Mouse (Mus musculus): ENCODE measurements around the gene Mettl21e. TPM values are rescaled to one million over a fixed set of nuclear protein-coding genes. Genes with fewer than 3 reads are reported as not detected.

Mettl21e gene
- polyA plus RNA-seq, 1 experiment from 2014 or later, result 0.45 TPM

DNA sequence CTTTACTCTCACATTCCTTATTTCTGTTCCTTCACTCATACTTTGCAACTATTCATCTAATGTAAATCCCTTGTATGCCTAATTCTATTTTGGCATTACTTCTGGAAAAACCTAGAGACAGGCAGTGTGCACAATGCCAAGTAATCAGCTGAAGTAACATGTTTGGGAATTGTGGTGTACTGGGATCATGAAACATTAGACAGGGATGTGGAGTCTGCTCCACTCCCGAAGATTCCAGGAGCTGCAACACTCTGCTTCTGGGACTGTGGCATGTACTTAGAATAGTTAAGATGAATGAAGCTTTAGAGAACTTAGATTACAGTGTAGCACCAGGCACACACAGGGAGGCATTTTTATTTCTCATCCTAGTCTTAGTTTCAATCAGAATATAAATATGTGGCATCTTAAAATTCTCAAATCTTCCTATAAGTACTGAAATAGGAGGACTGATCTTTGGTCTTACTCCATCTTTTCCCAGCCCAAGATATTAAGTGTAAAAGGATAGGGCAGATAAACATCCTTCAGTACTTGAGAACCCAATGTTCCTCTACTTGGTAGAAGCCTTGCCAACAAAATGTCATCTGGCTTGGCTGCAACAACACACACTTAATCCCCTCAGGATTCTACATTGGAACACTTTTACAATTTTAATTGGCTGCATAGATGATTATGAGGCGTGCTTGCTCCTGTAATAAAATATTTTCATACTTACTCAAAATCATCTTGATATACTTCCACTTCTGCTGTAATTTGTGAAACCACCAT lies 2.2 kb downstream of the Mettl21e start:
- Histone ChIP-seq H3K4me2 (no peak overlapping the region), H3K27ac (ENCODE audit: low read depth) (peak overlapping the region; percentile 73; the same call in 1 of the 2 replicates), H3K4me1 (ENCODE audit: insufficient read depth) (0 out of 2 replicates have a peak, but pooled peaks cover 3% of the 10 kb centered on the region), H3K4me3 (ENCODE audit: low read depth, low read length) (no peak overlapping the region), H3K9me3 (ENCODE audit: low read depth, low read length) (no peaks in the 10 kb centered on the region), H3K36me3 (ENCODE audit: insufficient read depth) (no peaks in the 10 kb centered on the region), H3K9ac (no peak overlapping the region), H3K27me3 (ENCODE audit: insufficient read depth, low read length) (no peaks in the 10 kb centered on the region)
- TF ChIP-seq CTCF (IDR thresholded peaks at IDR 0.05; ENCODE audit: low read depth), result no peak
- WGBS, result 39% methylated on average over 2 of the region's 2 CpGs
- ATAC-seq (ENCODE audit: insufficient read depth) (peak; percentile 71), DNase-seq (peak; percentile 91)

GRCm38 (mm10) chr1:44214443-44214842 lies 4.3 kb downstream of the Mettl21e start:
- no peak overlapping the region for H3K4me2 ChIP-seq
- H3K4me3 ChIP-seq (ENCODE audit: low read depth, low read length), result no peak overlapping the region
- H3K27ac ChIP-seq (ENCODE audit: low read depth), result no peak overlapping the region
- H3K4me1 ChIP-seq (ENCODE audit: insufficient read depth), result 0 out of 2 replicates have a peak, but pooled peaks cover 3% of the 10 kb centered on the region
- no peaks in the 10 kb centered on the region for H3K36me3 ChIP-seq (ENCODE audit: insufficient read depth)
- H3K27me3 ChIP-seq (ENCODE audit: insufficient read depth, low read length), result no peaks in the 10 kb centered on the region
- 46% methylated on average over 2 of the region's 2 CpGs for WGBS
- no peaks in the 10 kb centered on the region for H3K9me3 ChIP-seq (ENCODE audit: low read depth, low read length)
- ATAC-seq (ENCODE audit: insufficient read depth) (no peak), DNase-seq (no peak)
- no peak overlapping the region for H3K9ac ChIP-seq
- TF ChIP-seq CTCF (IDR thresholded peaks at IDR 0.05; ENCODE audit: low read depth), result no peak

DNA sequence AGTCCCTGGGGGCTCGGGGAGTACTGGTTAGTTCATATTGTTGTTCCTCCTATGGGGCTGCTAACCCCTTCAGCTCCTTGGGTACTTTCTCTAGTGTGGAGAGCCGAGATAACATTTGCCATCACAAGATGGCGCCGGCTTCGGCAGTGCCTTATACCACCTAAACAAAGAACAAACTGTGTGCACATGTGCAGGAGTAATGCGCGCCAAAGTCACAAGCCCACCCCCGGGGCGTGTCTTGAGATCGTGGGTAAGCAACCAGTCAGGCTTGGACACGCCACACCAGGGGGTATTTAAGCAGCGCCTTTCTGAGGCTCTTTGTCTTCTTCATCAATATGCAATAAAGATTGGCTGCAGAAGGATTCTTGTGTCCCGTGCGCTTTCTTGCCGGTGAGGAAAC lies 15.9 kb downstream of the Mettl21e start:
- 92% methylated on average over 15 of the region's 15 CpGs for WGBS
- no peak overlapping the region for H3K4me3 ChIP-seq (ENCODE audit: low read depth, low read length)
- 0 out of 2 replicates have a peak, but pooled peaks cover 5% of the 10 kb centered on the region for H3K27me3 ChIP-seq (ENCODE audit: insufficient read depth, low read length)
- H3K4me2 ChIP-seq, result no peak overlapping the region
- no peak overlapping the region for H3K27ac ChIP-seq (ENCODE audit: low read depth)
- no peak overlapping the region for H3K9ac ChIP-seq
- H3K4me1 ChIP-seq (ENCODE audit: insufficient read depth), result no peaks in the 10 kb centered on the region
- H3K36me3 ChIP-seq (ENCODE audit: insufficient read depth), result no peaks in the 10 kb centered on the region
- ATAC-seq (ENCODE audit: insufficient read depth), result no peak
- DNase-seq, result no peak
- TF ChIP-seq CTCF (IDR thresholded peaks at IDR 0.05; ENCODE audit: low read depth), result no peak
- H3K9me3 ChIP-seq (ENCODE audit: low read depth, low read length), result no peaks in the 10 kb centered on the region

GRCm38 (mm10) chr1:44198273-44199171 lies 20.2 kb downstream of the Mettl21e start:
- Histone ChIP-seq H3K4me3 (ENCODE audit: low read depth, low read length) (peak overlapping the region; percentile 43), H3K4me2 (peak overlapping the region; percentile 90), H3K9me3 (ENCODE audit: low read depth, low read length) (no peaks in the 10 kb centered on the region), H3K27ac (ENCODE audit: low read depth) (no peak overlapping the region), H3K4me1 (ENCODE audit: insufficient read depth) (no peaks in the 10 kb centered on the region), H3K36me3 (ENCODE audit: insufficient read depth) (no peaks in the 10 kb centered on the region), H3K9ac (peak overlapping the region; percentile 47), H3K27me3 (ENCODE audit: insufficient read depth, low read length) (0 out of 2 replicates have a peak, but pooled peaks cover 5% of the 10 kb centered on the region)
- WGBS, result 15% methylated on average over 47 of the region's 47 CpGs
- no peak for TF ChIP-seq CTCF (IDR thresholded peaks at IDR 0.05; ENCODE audit: low read depth)
- DNase-seq (peak; percentile 32), ATAC-seq (ENCODE audit: insufficient read depth) (peak; percentile 60; the same call in 1 of the 2 replicates)

- Histone ChIP-seq H3K9ac (no peak overlapping the region), H3K27me3 (ENCODE audit: insufficient read depth, low read length) (no peaks in the 10 kb centered on the region), H3K9me3 (ENCODE audit: low read depth, low read length) (no peaks in the 10 kb centered on the region), H3K4me3 (ENCODE audit: low read depth, low read length) (no peak overlapping the region), H3K36me3 (ENCODE audit: insufficient read depth) (peaks cover under 1% of the 10 kb centered on the region; the same call in 1 of the 2 replicates), H3K27ac (ENCODE audit: low read depth) (no peak overlapping the region), H3K4me1 (ENCODE audit: insufficient read depth) (no peaks in the 10 kb centered on the region), H3K4me2 (no peak overlapping the region)
- TF ChIP-seq CTCF (IDR thresholded peaks at IDR 0.05; ENCODE audit: low read depth), result no peak
- ATAC-seq (ENCODE audit: insufficient read depth) (no peak), DNase-seq (no peak)
These were observed 32.4 kb downstream of the Mettl21e start for GRCm38 (mm10) chr1:44186396-44186795.

DNA sequence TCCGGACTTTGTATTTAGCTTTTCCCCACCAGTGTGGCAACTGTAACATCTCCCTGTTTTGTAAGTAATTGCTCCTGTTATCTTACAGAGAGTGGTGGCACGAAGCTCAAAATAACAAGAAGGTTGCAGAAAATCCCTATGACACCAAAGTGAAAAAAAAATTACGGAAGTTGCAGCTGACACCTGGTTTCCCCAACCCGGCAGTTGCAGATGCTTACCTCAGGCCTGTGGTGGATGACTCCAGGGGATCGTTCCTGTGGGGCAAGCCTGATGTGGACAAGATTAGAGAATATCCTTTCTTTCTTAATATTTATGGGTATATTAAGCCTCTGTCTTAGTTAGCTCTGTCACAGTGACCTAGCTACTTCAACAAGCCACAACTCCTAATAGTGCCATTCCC lies 40.7 kb downstream of the Mettl21e start:
- Histone ChIP-seq H3K4me3 (ENCODE audit: low read depth, low read length) (no peak overlapping the region), H3K9me3 (ENCODE audit: low read depth, low read length) (no peaks in the 10 kb centered on the region), H3K27me3 (ENCODE audit: insufficient read depth, low read length) (no peaks in the 10 kb centered on the region), H3K36me3 (ENCODE audit: insufficient read depth) (peaks cover 48% of the 10 kb centered on the region), H3K4me1 (ENCODE audit: insufficient read depth) (no peaks in the 10 kb centered on the region), H3K4me2 (no peak overlapping the region), H3K9ac (no peak overlapping the region), H3K27ac (ENCODE audit: low read depth) (no peak overlapping the region)
- no peak for TF ChIP-seq CTCF (IDR thresholded peaks at IDR 0.05; ENCODE audit: low read depth)
- WGBS, result 89% methylated on average over 5 of the region's 5 CpGs
- DNase-seq, result no peak
- ATAC-seq (ENCODE audit: insufficient read depth), result no peak

DNA sequence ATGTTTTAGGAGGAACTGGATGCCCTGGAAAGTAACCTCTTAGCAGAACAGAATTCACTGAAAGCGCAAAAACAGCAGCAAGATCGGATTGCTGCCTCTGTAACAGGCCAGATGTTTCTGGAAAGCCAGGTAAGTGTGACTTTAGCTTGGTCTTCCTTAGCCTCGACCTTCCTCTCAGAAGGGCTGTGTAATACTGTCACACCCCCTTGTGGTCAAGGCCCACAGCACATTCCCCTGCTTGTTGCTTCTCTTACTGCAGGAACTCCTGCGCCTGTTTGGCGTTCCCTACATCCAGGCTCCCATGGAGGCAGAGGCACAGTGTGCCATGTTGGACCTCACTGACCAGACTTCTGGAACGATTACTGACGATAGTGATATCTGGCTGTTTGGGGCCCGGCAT lies 44.9 kb downstream of the Mettl21e start:
- ATAC-seq (ENCODE audit: insufficient read depth), result no peak
- no peaks in the 10 kb centered on the region for H3K4me1 ChIP-seq (ENCODE audit: insufficient read depth)
- peaks cover 54% of the 10 kb centered on the region for H3K36me3 ChIP-seq (ENCODE audit: insufficient read depth)
- no peak overlapping the region for H3K4me3 ChIP-seq (ENCODE audit: low read depth, low read length)
- H3K27me3 ChIP-seq (ENCODE audit: insufficient read depth, low read length), result no peaks in the 10 kb centered on the region
- TF ChIP-seq CTCF (IDR thresholded peaks at IDR 0.05; ENCODE audit: low read depth), result peak; percentile 44
- H3K4me2 ChIP-seq, result no peak overlapping the region
- DNase-seq, result no peak
- 82% methylated on average over 8 of the region's 8 CpGs for WGBS
- peaks cover 4% of the 10 kb centered on the region; the same call in 1 of the 2 replicates for H3K9me3 ChIP-seq (ENCODE audit: low read depth, low read length)
- no peak overlapping the region for H3K9ac ChIP-seq
- H3K27ac ChIP-seq (ENCODE audit: low read depth), result no peak overlapping the region
